Mouse (Mus musculus) forebrain, embryonic 15.5 days (tissue): ENCODE measurements around the gene Htr1f. TPM values are rescaled to one million over a fixed set of nuclear protein-coding genes. Genes with fewer than 3 reads are reported as not detected.

Experiments
- ATAC-seq: fragments of 200-750 bp; cut with Nextera tagmentation; replicated peaks from 2 replicates; pipeline ENCODE4 v1.8.0; 2017; ENCODE audit warnings: mild to moderate bottlenecking, moderate TSS enrichment, moderate library complexity
- H3K27ac ChIP-seq: fragments of 300-500 bp; sonication (generic); replicated peaks from 2 replicates; pipeline ENCODE4 v1.5.1; 2015; ENCODE audit warnings: mild to moderate bottlenecking, inconsistent platforms
- H3K27me3 ChIP-seq: fragments of 300-500 bp; sonication (generic); 2 replicates; pipeline ENCODE4 v1.6.1; 2015; ENCODE audit warnings: inconsistent platforms
- H3K36me3 ChIP-seq: fragments of 300-500 bp; sonication (generic); 2 replicates; pipeline ENCODE4 v1.6.1; 2015; ENCODE audit warnings: mild to moderate bottlenecking, inconsistent platforms
- H3K4me1 ChIP-seq: fragments of 300-500 bp; sonication (generic); 2 replicates; pipeline ENCODE4 v1.6.1; 2015; ENCODE audit warnings: inconsistent platforms
- H3K4me2 ChIP-seq: fragments of 300-500 bp; sonication (generic); replicated peaks from 2 replicates; pipeline ENCODE4 v1.6.1; 2015; ENCODE audit warnings: mild to moderate bottlenecking, inconsistent platforms
- H3K4me3 ChIP-seq: fragments of 300-500 bp; sonication (generic); 2 replicates; pipeline ENCODE4 v1.5.1; 2015; ENCODE audit warnings: mild to moderate bottlenecking, inconsistent platforms
- H3K9ac ChIP-seq: fragments of 300-500 bp; sonication (generic); replicated peaks from 2 replicates; pipeline ENCODE4 v1.6.1; 2015; ENCODE audit warnings: mild to moderate bottlenecking, inconsistent platforms
- H3K9me3 ChIP-seq: fragments of 300-500 bp; sonication (generic); 2 replicates; pipeline ENCODE4 v1.6.1; 2016; ENCODE audit warnings: inconsistent platforms
- WGBS: fragments of 180-500 bp; shearing (Covaris S2); methylation state at CpG from one replicate; pipeline ENCODE4 v1.1.7; 2015; ENCODE audit warnings: mixed read lengths; 5-methylcytosine and 5-hydroxymethylcytosine counted together
- microRNA-seq: library from miRNA; unstranded; fragments of <30 nt; microRNA quantifications from one replicate; pipeline ENCODE4, GENCODE M21; 2016
- polyA plus RNA-seq: library from polyadenylated mRNA; unstranded; fragments of >200 nt; fragmentation: Nextera tagmentation; extraction: Ambion mirVana; gene quantifications from 2 replicates; pipeline ENCODE4 v1.2.1, GENCODE M21; 2015

Htr1f gene
- polyA plus RNA-seq, 1 experiment from 2014 or later: 0.53 TPM

DNA sequence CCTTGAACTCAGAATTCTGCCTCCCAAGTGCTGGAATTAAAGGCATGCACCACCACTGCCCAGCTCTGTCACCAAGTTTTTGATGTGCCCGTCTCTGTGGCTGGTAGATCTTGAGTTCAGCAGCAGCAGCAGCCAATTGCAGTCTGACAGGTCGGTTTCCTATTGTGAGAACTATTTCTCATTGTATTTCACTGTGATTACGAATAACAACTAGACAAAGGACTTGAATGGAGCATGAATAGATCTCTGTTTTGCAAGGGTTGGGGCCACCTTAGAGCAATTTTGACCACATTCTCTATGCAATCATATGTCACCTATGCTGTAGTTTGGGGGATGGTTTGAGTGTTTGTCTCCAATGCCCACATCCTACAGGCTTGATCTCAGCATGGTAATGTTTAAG, 224.7 kb downstream of the Htr1f start:
- no peak overlapping the region for H3K4me2 ChIP-seq
- H3K9ac ChIP-seq: no peak overlapping the region
- no peaks in the 10 kb centered on the region for H3K9me3 ChIP-seq
- H3K4me1 ChIP-seq: no peaks in the 10 kb centered on the region
- H3K27me3 ChIP-seq: no peaks in the 10 kb centered on the region
- 58% methylated on average over 3 of the region's 3 CpGs for whole genome bisulfite sequencing
- H3K4me3 ChIP-seq: no peak overlapping the region
- no peaks in the 10 kb centered on the region for H3K36me3 ChIP-seq
- no peak overlapping the region for H3K27ac ChIP-seq
- ATAC-seq: no peak

GRCm38 (mm10) chr16:64879735-64880134, 225.9 kb downstream of the Htr1f start:
- WGBS: 80% methylated on average over 5 of the region's 5 CpGs
- no peak overlapping the region for H3K4me2 ChIP-seq
- no peaks in the 10 kb centered on the region for H3K27me3 ChIP-seq
- no peak overlapping the region for H3K27ac ChIP-seq
- H3K36me3 ChIP-seq: no peaks in the 10 kb centered on the region
- H3K4me3 ChIP-seq: no peak overlapping the region
- ATAC-seq: no peak
- no peaks in the 10 kb centered on the region for H3K9me3 ChIP-seq
- no peak overlapping the region for H3K9ac ChIP-seq
- no peaks in the 10 kb centered on the region for H3K4me1 ChIP-seq

DNA sequence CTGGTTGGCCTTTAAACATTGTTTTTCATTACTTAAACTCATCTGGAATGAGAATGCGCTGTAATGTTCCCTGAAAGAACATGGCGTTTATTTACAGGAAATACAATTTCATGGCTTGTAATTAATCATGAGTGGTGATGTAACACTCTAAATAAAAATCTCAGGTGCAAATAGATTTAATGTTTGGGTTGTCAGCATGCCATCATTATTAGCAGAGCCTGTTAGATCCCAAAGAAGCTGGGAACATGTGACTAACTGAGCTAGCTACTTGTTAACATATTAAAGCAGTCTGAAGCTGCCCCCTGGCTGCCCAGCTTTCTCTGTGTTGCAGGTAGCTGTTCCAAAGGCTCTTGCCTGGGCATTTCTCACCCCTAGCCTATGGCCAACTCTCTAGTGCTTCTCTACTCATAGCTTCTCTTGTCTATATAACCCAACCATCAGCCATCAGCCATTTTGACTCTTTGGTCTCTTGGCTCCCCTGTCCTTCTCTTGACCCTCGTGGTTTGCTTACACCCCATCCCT, 227.0 kb downstream of the Htr1f start:
- Histone ChIP-seq H3K4me1 (no peaks in the 10 kb centered on the region), H3K27me3 (no peaks in the 10 kb centered on the region), H3K4me2 (no peak overlapping the region), H3K4me3 (no peak overlapping the region), H3K9me3 (no peaks in the 10 kb centered on the region), H3K36me3 (no peaks in the 10 kb centered on the region), H3K9ac (no peak overlapping the region), H3K27ac (no peak overlapping the region)
- ATAC-seq: no peak
- WGBS: 91% methylated on average over 3 of the region's 3 CpGs

DNA sequence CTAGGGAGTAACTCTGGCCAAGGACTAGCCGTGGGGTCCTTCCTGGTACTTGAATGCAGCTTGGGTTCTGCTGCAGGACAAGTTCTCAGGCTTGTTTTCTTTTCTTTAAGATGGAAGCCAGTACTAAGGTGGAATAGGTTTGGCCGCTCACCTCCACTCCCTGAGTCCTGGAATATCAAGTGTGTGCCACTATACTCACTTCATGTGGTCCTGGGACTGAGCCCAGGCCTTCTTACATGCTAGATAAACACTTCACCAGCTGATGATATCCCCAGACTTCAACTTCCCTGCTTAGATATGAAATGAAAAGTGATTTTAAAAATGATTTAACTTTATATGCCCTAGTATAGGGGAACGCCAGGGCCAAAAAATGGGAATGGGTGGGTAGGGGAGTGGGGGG, 228.3 kb downstream of the Htr1f start:
- H3K4me1 ChIP-seq: peaks cover 2% of the 10 kb centered on the region; the same call in 1 of the 2 replicates
- no peaks in the 10 kb centered on the region for H3K36me3 ChIP-seq
- H3K9ac ChIP-seq: no peak overlapping the region
- no peak overlapping the region for H3K27ac ChIP-seq
- H3K4me3 ChIP-seq: no peak overlapping the region
- 91% methylated on average over 3 of the region's 3 CpGs for WGBS
- no peak for ATAC-seq
- H3K27me3 ChIP-seq: no peaks in the 10 kb centered on the region
- H3K9me3 ChIP-seq: no peaks in the 10 kb centered on the region
- H3K4me2 ChIP-seq: no peak overlapping the region

DNA sequence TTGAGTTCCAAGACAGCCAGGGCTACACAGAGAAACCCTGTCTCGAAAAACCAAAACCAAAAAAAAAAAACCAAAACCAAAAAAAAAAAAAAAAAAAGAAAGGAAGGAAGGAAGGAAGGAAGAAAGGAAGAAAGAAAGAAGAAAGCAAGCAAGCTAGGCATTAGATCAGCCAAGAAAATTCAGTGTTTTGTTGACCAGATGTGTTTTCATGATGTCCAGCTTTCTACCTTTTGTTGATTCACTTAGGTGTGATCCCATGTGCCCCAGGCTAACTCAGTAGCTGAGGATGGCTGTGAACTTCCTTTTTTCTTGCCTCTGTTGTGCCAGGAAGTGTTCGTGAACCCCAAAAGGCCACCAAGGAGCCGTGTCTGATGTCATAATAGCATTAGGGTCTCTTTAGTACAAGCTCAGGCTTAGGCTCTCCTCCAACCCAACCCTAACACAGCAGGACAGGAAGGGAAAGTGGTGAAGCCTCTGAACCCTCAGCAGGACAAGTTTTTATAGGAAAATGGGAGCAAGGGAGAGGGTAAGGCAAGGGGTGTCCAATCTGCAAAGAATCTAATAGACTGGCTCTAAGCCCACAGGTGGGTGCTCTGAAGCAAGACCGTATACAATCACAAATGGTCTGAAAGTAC, 228.9 kb downstream of the Htr1f start:
- Histone ChIP-seq H3K27ac (no peak overlapping the region), H3K4me1 (peaks cover 2% of the 10 kb centered on the region; the same call in 1 of the 2 replicates), H3K9me3 (no peaks in the 10 kb centered on the region), H3K36me3 (no peaks in the 10 kb centered on the region), H3K27me3 (no peaks in the 10 kb centered on the region), H3K9ac (no peak overlapping the region), H3K4me3 (no peak overlapping the region), H3K4me2 (no peak overlapping the region)
- WGBS: 77% methylated on average over 4 of the region's 4 CpGs
- no peak for ATAC-seq

DNA sequence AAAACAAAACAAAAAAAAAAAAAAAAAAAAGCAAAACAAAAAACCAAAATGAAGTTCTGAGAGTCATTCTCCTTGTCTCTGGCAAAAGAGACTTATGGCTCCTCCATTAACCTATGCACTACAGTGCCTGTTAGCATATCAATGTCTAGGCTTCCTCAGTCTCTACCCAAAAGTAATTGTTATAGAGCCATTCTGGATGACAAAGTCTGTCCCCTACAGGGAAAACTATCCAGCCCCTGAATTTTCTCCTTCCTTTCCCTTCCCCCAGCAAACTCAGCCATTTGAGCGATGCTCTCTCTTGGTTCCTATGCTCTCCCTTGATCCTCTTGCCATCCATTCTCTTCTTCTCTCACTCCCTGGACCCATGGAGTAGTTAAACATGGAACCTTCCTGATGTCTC, 229.8 kb downstream of the Htr1f start:
- no peak overlapping the region for H3K4me2 ChIP-seq
- H3K4me1 ChIP-seq: peaks cover 2% of the 10 kb centered on the region; the same call in 1 of the 2 replicates
- H3K9ac ChIP-seq: no peak overlapping the region
- H3K36me3 ChIP-seq: no peaks in the 10 kb centered on the region
- H3K27ac ChIP-seq: no peak overlapping the region
- no peak for ATAC-seq
- H3K27me3 ChIP-seq: no peaks in the 10 kb centered on the region
- H3K4me3 ChIP-seq: no peak overlapping the region
- 87% methylated on average over 1 of the region's 1 CpGs for WGBS
- H3K9me3 ChIP-seq: no peaks in the 10 kb centered on the region

- no peaks in the 10 kb centered on the region for H3K27me3 ChIP-seq
- no peaks in the 10 kb centered on the region for H3K36me3 ChIP-seq
- peaks cover 2% of the 10 kb centered on the region; the same call in 1 of the 2 replicates for H3K4me1 ChIP-seq
- H3K27ac ChIP-seq: no peak overlapping the region
- H3K9me3 ChIP-seq: no peaks in the 10 kb centered on the region
- ATAC-seq: no peak
- H3K4me3 ChIP-seq: no peak overlapping the region
- H3K9ac ChIP-seq: no peak overlapping the region
- no peak overlapping the region for H3K4me2 ChIP-seq
- 97% methylated on average over 10 of the region's 10 CpGs for WGBS
Measured at GRCm38 (mm10) chr16:64875384-64875783, 230.3 kb downstream of the Htr1f start.

Small RNA genes lying within 50 kb of the gene (microRNA-seq; reads per million reads assigned to microRNA genes)
- gene Gm23374: not detected
